Mouse (Mus musculus) CD4-positive, CD25-positive, alpha-beta regulatory T cell, adult 2 months (primary cell): ENCODE measurements at regions not wholly inside any gene's neighbourhood (a gene's known extent, or its start where the extent isn't known, plus 50 kb on each side); places are given as distances from the start of the nearest gene placed in this dataset.

ENCODE experiments used
- DNase-seq: peaks from one replicate; pipeline ENCODE4 v3.0.0-alpha.2; 2012; ENCODE audit warnings: low read depth, low spot score

DNA sequence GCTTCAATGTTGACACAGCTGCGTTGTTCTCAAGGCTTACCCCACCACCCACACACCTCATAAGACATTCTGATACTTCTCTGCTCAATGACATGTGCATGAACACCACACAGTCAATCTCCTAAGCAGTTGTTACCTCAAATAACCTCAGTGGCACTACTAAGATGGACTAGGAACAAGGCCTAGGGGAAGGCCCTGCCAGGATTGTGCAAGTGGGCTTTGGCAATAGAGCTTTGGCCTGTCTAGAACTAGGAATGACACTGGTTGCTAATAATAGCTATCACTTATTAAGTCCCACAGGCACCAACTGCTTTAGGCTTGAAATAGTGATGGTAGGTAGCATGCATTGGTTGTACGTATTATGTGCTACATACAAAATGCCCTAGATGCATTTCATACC lies 169.7 kb upstream of the Nabp1 start:
- DNase-seq: no peak

GRCm38 (mm10) chr1:51644399-51644798 lies 166.2 kb upstream of the Nabp1 start:
- DNase-seq: peak; percentile 82

DNA sequence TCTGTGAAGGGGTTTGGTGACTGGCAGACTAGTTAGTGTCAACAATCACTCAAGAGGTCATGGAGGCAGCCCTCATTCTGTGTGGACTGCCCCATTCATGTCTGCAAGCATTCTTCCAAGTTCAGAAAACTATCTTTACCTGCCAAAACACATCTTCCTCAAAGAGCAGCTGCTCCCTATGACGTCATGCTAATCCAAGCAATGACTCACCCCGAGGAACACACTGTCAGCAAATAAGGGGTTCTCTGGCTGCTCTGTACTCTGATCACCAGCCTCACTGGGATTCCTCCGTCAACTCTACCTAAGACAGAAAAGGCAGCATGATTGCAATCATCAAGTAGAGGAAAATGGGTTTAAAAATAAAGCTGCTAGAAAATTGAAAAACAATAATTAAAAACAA lies 165.4 kb upstream of the Nabp1 start:
- no peak for DNase-seq

GRCm38 (mm10) chr1:51638519-51639302 lies 160.5 kb upstream of the Nabp1 start:
- peak; percentile 17 for DNase-seq

GRCm38 (mm10) chr1:51635881-51636515 lies 157.8 kb upstream of the Nabp1 start:
- DNase-seq: no peak

DNA sequence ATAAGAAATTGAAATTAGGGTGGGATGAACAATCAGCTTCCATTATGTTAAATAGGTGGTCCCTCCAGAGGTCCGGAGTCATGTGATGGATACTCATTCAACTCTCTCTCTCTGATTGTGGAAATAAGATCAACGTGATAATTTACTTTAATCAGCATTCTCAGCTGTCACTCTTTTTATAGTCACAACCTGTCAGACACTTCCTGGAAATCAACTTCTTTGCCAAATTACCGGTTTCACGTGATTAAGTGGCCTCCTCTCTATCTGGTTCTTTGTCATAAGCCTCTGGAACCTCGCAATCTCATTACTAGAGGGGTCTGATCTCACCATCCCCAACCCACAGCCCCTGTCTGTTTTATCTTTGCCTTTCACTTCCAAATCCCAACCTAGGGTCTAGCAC lies 155.6 kb upstream of the Nabp1 start:
- no peak for DNase-seq

GRCm38 (mm10) chr1:51632851-51633250 lies 154.6 kb upstream of the Nabp1 start:
- no peak for DNase-seq

GRCm38 (mm10) chr1:51629848-51630247 lies 151.6 kb upstream of the Nabp1 start:
- DNase-seq: no peak

- DNase-seq: no peak
These were observed 150.0 kb upstream of the Nabp1 start for GRCm38 (mm10) chr1:51628137-51628793.

GRCm38 (mm10) chr1:51626303-51626702 lies 148.1 kb upstream of the Nabp1 start:
- peak; percentile 8 for DNase-seq

- no peak for DNase-seq
These were observed 146.9 kb upstream of the Nabp1 start for GRCm38 (mm10) chr1:51625079-51625478.

DNA sequence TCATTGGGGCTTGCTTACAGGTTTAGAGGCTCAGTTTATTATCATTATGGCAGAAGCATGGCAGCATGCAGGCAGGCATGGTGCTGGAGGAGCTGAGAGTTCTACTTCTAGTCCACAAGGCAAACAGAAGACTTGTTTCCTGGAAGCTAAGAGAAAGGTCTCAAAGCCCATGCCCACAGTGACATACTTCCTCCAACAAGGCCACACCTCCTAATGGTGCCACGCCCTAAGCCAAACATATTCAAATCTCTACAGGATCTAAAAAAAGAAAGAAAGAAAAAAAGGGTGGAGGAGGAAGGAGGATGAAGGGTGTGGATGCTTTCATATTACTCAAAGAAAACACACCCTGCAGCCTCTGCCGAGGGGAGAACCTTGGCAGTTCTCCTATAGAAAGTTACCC lies 146.3 kb upstream of the Nabp1 start:
- peak; percentile 36 for DNase-seq

DNA sequence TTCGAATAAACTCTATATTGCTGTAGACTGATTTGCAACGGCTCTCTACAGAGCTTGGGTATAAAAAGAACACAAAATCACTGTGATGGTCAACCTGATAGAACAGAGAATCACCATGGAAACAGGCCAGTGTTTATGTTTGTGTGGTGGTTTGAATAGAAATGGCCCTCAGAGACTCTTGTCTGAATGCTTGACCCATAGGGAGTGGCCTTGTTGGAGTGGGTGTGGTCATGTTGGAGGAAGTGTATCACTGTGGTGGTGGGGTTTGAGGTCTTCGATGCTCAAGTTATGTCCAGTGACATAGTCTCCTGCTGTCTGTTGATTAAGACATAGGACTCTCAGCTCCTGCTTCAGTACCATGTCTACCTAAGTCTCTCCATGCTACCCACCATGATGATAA lies 144.8 kb upstream of the Nabp1 start:
- DNase-seq: no peak

DNA sequence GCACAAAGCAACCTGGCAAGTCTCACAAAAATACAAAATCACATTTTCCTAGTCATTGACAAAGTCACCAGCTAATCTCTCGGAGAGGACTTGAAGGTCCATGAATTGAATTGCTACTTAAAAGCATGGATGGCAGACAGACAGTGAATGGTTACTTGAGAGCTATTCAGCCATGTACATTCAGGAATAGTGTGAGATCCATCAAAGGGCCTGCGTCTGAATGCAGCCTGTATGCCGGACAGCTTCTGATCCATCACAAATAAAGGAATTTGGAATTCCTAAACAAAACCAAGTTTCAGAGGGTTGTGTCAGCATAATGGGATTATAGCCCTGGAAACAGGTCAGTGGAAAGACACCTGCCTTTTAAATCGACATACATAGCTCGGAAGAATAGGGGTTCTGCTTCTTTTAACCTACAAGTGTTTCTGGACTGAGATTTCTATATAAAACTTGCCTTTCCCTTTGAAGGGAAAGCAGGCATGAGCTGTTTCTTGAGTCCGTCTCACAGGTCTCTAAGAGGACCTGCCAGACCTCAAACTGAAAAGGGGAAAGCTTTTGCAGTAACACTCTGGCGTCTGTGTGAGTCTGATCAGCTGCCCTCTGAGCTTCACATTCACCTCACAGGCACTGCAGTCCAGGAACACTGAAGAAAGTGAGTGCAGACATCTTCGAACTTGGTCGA lies 144.1 kb upstream of the Nabp1 start:
- DNase-seq: no peak

DNA sequence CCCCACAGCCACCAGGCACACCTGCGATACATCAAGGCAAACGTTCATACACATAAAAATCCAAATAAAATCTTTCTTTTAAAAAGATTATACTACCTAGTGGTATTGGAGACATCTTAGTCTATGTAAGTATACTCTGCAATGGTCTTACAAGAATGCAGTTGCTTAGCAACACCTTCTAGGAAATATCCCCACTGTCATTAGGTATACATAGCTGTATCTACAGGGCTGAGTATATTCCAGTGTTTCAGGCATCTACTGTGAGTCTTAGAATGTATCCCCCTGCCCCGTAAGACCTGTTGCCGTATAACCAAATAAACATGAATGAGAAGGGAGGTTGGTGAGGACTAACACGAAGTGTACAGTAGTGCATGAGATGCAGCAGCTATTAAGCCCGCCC lies 142.8 kb upstream of the Nabp1 start:
- DNase-seq: no peak

GRCm38 (mm10) chr1:51617502-51618251 lies 139.5 kb upstream of the Nabp1 start:
- no peak for DNase-seq

GRCm38 (mm10) chr1:51616091-51616490 lies 137.9 kb upstream of the Nabp1 start:
- DNase-seq: no peak

- DNase-seq: peak; percentile 83
These were observed 137.3 kb upstream of the Nabp1 start for GRCm38 (mm10) chr1:51615523-51615922.

DNA sequence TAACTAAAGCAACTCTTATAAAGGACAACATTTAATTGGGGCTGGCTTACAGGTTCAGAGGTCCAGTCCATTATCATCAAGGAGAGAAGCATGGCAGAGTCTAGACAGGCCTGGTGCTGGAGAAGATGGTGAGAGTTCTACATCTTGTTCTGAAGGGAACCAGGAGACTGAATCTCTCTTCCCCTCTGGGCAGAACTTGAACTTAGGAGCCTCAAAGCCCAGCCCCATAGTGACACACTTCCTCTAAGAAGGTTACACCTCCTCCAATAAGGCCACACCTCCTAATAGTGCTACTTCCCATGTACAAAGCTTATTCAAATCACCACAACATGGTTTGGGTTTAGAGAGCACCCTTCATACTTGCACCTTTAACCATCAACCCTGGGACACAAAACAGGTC lies 136.5 kb upstream of the Nabp1 start:
- no peak for DNase-seq

GRCm38 (mm10) chr1:51609295-51609694 lies 131.1 kb upstream of the Nabp1 start:
- DNase-seq: no peak

DNA sequence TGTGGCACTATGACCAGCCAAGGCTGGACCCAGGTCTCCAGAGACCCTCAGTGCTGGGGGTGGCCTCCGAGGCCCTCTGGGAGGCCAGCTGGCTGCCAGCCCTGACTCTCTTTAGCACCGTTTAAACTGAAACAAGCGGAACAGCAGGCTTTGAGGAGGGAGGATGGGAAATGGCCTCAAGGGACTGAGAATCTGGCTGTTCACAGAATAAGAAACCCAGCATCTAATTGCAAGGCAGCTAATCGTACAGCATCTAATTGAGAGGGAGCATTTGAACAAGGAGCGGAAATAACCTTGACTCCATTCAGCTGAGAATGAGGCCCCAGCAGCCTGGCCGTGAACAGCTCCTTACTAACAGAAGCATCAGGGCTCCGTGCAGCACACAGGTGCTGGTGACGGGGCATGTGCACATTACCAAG lies 129.2 kb upstream of the Nabp1 start:
- no peak for DNase-seq
